In the genomic region with DNA sequence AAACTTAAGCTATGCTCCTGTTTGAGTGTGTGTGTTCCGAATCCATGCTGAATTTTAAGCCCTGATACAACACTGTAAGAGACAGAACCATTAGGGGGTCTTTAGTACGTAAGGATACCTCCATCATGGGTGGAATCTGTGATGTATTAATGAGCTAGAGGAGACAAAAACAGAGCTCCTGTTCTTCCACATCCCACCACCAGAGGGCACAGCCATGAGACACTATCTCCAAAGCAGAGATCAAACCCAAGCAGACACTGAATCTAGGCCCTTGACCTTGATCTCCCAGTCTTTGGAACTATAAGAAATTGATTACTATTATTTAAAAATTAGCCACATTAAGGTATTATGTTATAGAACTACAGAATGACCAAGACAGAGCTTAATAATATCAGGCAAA, we compare ENCODE assay signal across 8 mouse cellular contexts.
DNase-seq lines count a peak whose midpoint lies in the region; ATAC-seq lines count a peak whose summit lies in the region.

No protein-coding gene starts in this region.

- no peak overlapping the region for H3K4me3 ChIP-seq in kidney, embryonic 15.5 days (replicated peaks)
- H3K4me3 ChIP-seq in limb, embryonic 10.5 days: no peak overlapping the region

- H3K36me3 ChIP-seq in kidney, embryonic 15.5 days: no peaks in the 10 kb centered on the region
- H3K36me3 ChIP-seq in limb, embryonic 10.5 days: no peaks in the 10 kb centered on the region

- ATAC-seq in kidney, embryonic 15.5 days (replicated peaks; ENCODE audit: low FRiP score): no peak

- H3K4me2 ChIP-seq in kidney, embryonic 15.5 days: no peak overlapping the region

- H3K27ac ChIP-seq in kidney, embryonic 15.5 days: no peak overlapping the region
- H3K27ac ChIP-seq in limb, embryonic 10.5 days: no peak overlapping the region

- peak; percentile 7 to 57 for DNase-seq in adrenal gland, adult (ENCODE audit: inconsistent age in 2 of 2, low spot score in 1 of 2)
- no peak for DNase-seq in adrenal gland, adult 8-10 months
- DNase-seq in kidney, adult 18-20 months: peak; percentile 32
- DNase-seq in urinary bladder, postnatal 14 days (ENCODE audit: low spot score): peak; percentile 6
- no peak for DNase-seq in urinary bladder, postnatal 4 days (ENCODE audit: low spot score in 2 of 2)
- peak; percentile 34 for DNase-seq in limb, embryonic 10.5 days (ENCODE audit: low spot score)
- no peak for DNase-seq in spleen, postnatal 36 days (ENCODE audit: low spot score in 2 of 2)

- no peaks in the 10 kb centered on the region for H3K4me1 ChIP-seq in kidney, embryonic 15.5 days
- H3K4me1 ChIP-seq in limb, embryonic 10.5 days: no peaks in the 10 kb centered on the region

- WGBS in kidney, embryonic 15.5 days: 49% methylated on average over 2 of the region's 2 CpGs
- WGBS in limb, embryonic 10.5 days: 51% methylated on average over 2 of the region's 2 CpGs

- H3K9ac ChIP-seq in kidney, embryonic 15.5 days: no peak overlapping the region

- no peaks in the 10 kb centered on the region for H3K27me3 ChIP-seq in kidney, embryonic 15.5 days
- H3K27me3 ChIP-seq in limb, embryonic 10.5 days (ENCODE audit: low read depth, poor library complexity, severe bottlenecking): no peaks in the 10 kb centered on the region

- H3K9me3 ChIP-seq in kidney, embryonic 15.5 days (replicated peaks): no peaks in the 10 kb centered on the region
- H3K9me3 ChIP-seq in limb, embryonic 10.5 days (replicated peaks): no peaks in the 10 kb centered on the region

Comparison
In these comparisons a context has a peak if more than half of its experiments do, and no peak if none do; other contexts are left out.
1. DNase-seq: peak in adrenal gland, adult (2 of 2), kidney, adult 18-20 months (single experiment), urinary bladder, postnatal 14 days (single experiment) and limb, embryonic 10.5 days (single experiment); none in adrenal gland, adult 8-10 months (single experiment), urinary bladder, postnatal 4 days (0 of 2) and spleen, postnatal 36 days (0 of 2).